Mouse (Mus musculus) liver, embryonic 14.5 days (tissue): Measurements from ENCODE around the gene Zfp423.

Experiments used
- CTCF ChIP-seq: IDR thresholded peaks from 2 replicates; pipeline ENCODE4 v1.5.1; 2016; ENCODE audit warnings: antibody characterized with exemption, low read depth, control low read depth
- EP300 ChIP-seq: IDR thresholded peaks from 2 replicates; pipeline ENCODE4 v1.6.1; 2016; ENCODE audit warnings: antibody characterized with exemption, low read depth

GRCm38 (mm10) chr8:87613701-87614100 lies 345.7 kb downstream of the Zfp423 start:
- no peak for TF ChIP-seq CTCF
- no peak for TF ChIP-seq EP300
